Mouse (Mus musculus) liver, embryonic 14.5 days (tissue): ENCODE results near the gene Nos1ap.

Experiments
- CTCF ChIP-seq: IDR thresholded peaks from 2 replicates; pipeline ENCODE4 v1.5.1; 2016; ENCODE audit warnings: antibody characterized with exemption, low read depth, control low read depth
- EP300 ChIP-seq: IDR thresholded peaks from 2 replicates; pipeline ENCODE4 v1.6.1; 2016; ENCODE audit warnings: antibody characterized with exemption, low read depth

GRCm38 (mm10) chr1:170472861-170473260, 116.8 kb downstream of the Nos1ap start:
- TF ChIP-seq CTCF (no peak), EP300 (no peak)
